Mouse (Mus musculus): ENCODE results near the gene Hmgb1. TPM values are rescaled to one million over a fixed set of nuclear protein-coding genes. Genes with fewer than 3 reads are reported as not detected.

The Hmgb1 gene
- total and polyA plus RNA-seq, 3 experiments, result 23.7 to 103 (median 88.9) TPM

DNA sequence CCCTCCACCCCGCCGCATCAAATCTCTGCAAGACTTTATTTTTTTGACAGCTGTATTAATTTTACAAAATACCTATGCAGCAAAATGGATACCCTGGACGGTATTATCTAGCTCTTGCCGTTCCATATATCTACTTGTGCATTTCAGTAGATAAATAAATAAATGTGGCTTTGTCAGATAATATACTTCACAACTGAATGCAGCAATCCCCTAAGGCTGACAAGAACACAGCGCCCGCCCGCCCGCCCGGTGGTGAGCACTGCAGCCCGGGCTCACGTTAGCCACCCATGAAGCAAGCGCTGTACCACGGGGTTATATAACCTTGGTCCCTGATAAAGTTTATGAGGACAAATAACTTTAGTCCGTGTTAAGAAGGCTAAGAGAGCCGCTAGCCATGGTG lies 76.1 kb downstream of the Hmgb1 start:
- no peak overlapping the region for H3K4me3 ChIP-seq
- intact Hi-C loops (cut with DNase I), result no loop called here
- DNase-seq, result no peak
- WGBS, result 79% methylated on average over 15 of the region's 15 CpGs
- H3K79me2 ChIP-seq (replicated peaks; ENCODE audit: control insufficient read depth, insufficient read depth, low read length), result no peaks in the 10 kb centered on the region
- no peak overlapping the region for H3K9ac ChIP-seq (ENCODE audit: low read depth, low read length)
- no peak for TF ChIP-seq EP300 (IDR thresholded peaks at IDR 0.05; ENCODE audit: insufficient read depth, low read depth, low read length)
- TF ChIP-seq CTCF (IDR thresholded peaks at IDR 0.05), result no peak
- no peak for TF ChIP-seq POLR2A (IDR thresholded peaks at IDR 0.05; ENCODE audit: insufficient read depth, low read depth, low read length)
- H3K4me1 ChIP-seq (ENCODE audit: control insufficient read depth, insufficient read depth, low read length), result no peaks in the 10 kb centered on the region
- H3K27me3 ChIP-seq (ENCODE audit: control insufficient read depth, insufficient read depth, low read length), result no peaks in the 10 kb centered on the region
- H3K36me3 ChIP-seq (ENCODE audit: control insufficient read depth, insufficient read depth, low read length), result no peaks in the 10 kb centered on the region
- no peak overlapping the region for H3K27ac ChIP-seq

DNA sequence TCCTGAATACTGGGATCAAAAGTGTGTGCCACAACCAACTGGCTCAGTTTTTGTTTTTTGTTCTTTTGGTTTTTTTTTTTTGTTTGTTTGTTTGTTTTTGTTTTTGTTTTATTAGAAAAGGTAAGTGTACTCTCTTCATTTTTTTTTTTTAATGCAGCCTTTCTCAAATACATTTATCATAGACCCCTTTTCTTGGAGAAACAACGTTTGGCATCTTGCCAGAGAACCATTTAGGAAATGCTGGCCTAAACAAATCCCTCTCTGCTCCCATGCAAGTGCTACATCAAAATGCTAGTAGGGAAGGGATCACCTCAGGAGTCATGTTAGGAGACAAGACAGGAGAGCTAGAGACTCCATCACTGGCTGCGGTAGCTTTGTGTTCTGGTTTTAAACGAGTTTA lies 76.7 kb downstream of the Hmgb1 start:
- H3K4me1 ChIP-seq (ENCODE audit: control insufficient read depth, insufficient read depth, low read length), result no peaks in the 10 kb centered on the region
- no peak overlapping the region for H3K27ac ChIP-seq
- DNase-seq, result no peak
- no peak overlapping the region for H3K4me3 ChIP-seq
- TF ChIP-seq POLR2A (IDR thresholded peaks at IDR 0.05; ENCODE audit: insufficient read depth, low read depth, low read length) (no peak), EP300 (IDR thresholded peaks at IDR 0.05; ENCODE audit: insufficient read depth, low read depth, low read length) (no peak), CTCF (IDR thresholded peaks at IDR 0.05) (no peak)
- H3K36me3 ChIP-seq (ENCODE audit: control insufficient read depth, insufficient read depth, low read length), result no peaks in the 10 kb centered on the region
- no peaks in the 10 kb centered on the region for H3K27me3 ChIP-seq (ENCODE audit: control insufficient read depth, insufficient read depth, low read length)
- no peaks in the 10 kb centered on the region for H3K79me2 ChIP-seq (replicated peaks; ENCODE audit: control insufficient read depth, insufficient read depth, low read length)
- no peak overlapping the region for H3K9ac ChIP-seq (ENCODE audit: low read depth, low read length)
- WGBS, result 51% methylated on average over 3 of the region's 3 CpGs
- intact Hi-C loops (cut with DNase I), result no loop called here

DNA sequence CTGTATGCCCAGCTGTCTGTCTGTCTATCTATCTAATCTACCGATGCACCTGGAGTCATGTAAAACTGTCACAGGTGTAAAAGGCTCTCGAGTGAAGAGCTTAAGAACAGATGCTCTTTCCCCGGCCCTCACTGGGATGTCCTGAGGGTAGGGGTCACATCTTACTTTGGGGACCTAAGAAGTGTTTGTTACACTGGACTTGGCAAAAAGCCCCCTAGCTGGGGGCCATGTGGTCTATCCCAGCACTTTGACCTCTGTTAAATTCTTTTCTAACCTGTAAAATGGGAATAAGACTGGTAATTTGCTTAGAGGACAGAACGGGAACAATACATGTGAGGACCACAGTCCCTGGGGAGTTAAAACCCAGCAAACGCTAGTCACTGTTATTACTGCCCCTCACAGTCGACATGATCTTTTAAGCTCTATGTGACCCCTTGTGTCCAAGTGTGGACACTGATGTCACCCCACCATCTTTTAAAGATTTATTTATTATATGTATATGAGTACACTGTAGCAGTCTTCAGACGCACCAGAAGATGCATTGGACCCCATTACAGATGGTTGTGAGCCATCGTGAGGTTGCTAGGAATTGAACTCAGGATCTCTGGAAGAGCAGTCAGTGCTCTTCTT lies 80.1 kb downstream of the Hmgb1 start:
- no peaks in the 10 kb centered on the region for H3K27me3 ChIP-seq (ENCODE audit: control insufficient read depth, insufficient read depth, low read length)
- no peaks in the 10 kb centered on the region for H3K36me3 ChIP-seq (ENCODE audit: control insufficient read depth, insufficient read depth, low read length)
- intact Hi-C loops (cut with DNase I), result no loop called here
- 78% methylated on average over 8 of the region's 8 CpGs for WGBS
- no peak for DNase-seq
- no peak overlapping the region for H3K4me3 ChIP-seq
- no peaks in the 10 kb centered on the region for H3K4me1 ChIP-seq (ENCODE audit: control insufficient read depth, insufficient read depth, low read length)
- H3K27ac ChIP-seq, result no peak overlapping the region
- no peak overlapping the region for H3K9ac ChIP-seq (ENCODE audit: low read depth, low read length)
- TF ChIP-seq POLR2A (IDR thresholded peaks at IDR 0.05; ENCODE audit: insufficient read depth, low read depth, low read length), result no peak
- TF ChIP-seq CTCF (IDR thresholded peaks at IDR 0.05), result peak; percentile 28; the same call in 1 of the 2 replicates
- no peak for TF ChIP-seq EP300 (IDR thresholded peaks at IDR 0.05; ENCODE audit: insufficient read depth, low read depth, low read length)
- no peaks in the 10 kb centered on the region for H3K79me2 ChIP-seq (replicated peaks; ENCODE audit: control insufficient read depth, insufficient read depth, low read length)

DNA sequence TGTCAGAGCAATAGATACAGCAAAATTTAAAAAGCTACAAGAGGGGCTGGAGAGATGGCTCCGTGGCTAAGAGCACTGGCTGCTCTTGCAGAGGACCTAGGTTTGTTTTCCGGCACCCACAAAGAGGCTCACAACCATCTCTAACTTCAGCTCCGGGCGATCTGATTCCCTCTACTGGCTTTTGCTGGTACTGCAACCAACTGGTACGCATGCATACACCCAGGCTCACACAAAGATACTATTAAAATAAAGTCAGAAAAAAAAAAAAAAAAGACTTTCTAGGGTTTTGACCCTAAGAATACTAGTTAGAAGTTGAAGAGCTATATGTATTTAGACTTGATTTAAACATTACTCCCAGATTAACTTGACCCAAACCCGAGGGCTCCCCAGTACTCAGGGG lies 82.4 kb downstream of the Hmgb1 start:
- no peaks in the 10 kb centered on the region for H3K27me3 ChIP-seq (ENCODE audit: control insufficient read depth, insufficient read depth, low read length)
- H3K4me1 ChIP-seq (ENCODE audit: control insufficient read depth, insufficient read depth, low read length), result no peaks in the 10 kb centered on the region
- H3K4me3 ChIP-seq, result no peak overlapping the region
- intact Hi-C loops (cut with DNase I), result no loop called here
- H3K9ac ChIP-seq (ENCODE audit: low read depth, low read length), result no peak overlapping the region
- H3K36me3 ChIP-seq (ENCODE audit: control insufficient read depth, insufficient read depth, low read length), result no peaks in the 10 kb centered on the region
- 85% methylated on average over 6 of the region's 6 CpGs for WGBS
- TF ChIP-seq CTCF (IDR thresholded peaks at IDR 0.05) (peak; percentile 30), POLR2A (IDR thresholded peaks at IDR 0.05; ENCODE audit: insufficient read depth, low read depth, low read length) (no peak), EP300 (IDR thresholded peaks at IDR 0.05; ENCODE audit: insufficient read depth, low read depth, low read length) (no peak)
- H3K79me2 ChIP-seq (replicated peaks; ENCODE audit: control insufficient read depth, insufficient read depth, low read length), result no peaks in the 10 kb centered on the region
- H3K27ac ChIP-seq, result no peak overlapping the region
- no peak for DNase-seq

DNA sequence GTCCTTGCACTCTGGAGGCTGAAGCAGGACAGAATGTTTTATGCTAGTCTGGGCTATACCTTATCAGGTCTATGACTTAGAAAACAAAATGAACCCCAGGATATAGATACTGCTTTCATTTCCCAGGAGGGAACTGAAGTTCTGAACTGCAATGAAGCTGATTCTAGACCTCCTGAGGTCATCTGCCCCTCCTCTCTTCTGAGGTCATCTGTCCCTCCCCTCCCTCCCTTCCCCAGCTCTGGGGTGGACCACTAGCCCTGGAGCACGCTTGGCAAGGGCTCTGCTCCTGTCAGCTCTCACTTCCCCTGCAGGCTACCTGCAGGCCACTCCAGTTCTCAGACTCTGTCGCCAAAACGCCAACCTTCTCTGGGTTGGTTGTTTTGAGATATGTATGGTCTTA lies 84.2 kb downstream of the Hmgb1 start:
- H3K4me3 ChIP-seq, result no peak overlapping the region
- no peaks in the 10 kb centered on the region for H3K36me3 ChIP-seq (ENCODE audit: control insufficient read depth, insufficient read depth, low read length)
- H3K27me3 ChIP-seq (ENCODE audit: control insufficient read depth, insufficient read depth, low read length), result no peaks in the 10 kb centered on the region
- DNase-seq, result no peak
- 79% methylated on average over 3 of the region's 3 CpGs for WGBS
- TF ChIP-seq POLR2A (IDR thresholded peaks at IDR 0.05; ENCODE audit: insufficient read depth, low read depth, low read length), result no peak
- no peak for TF ChIP-seq CTCF (IDR thresholded peaks at IDR 0.05)
- no peak for TF ChIP-seq EP300 (IDR thresholded peaks at IDR 0.05; ENCODE audit: insufficient read depth, low read depth, low read length)
- H3K79me2 ChIP-seq (replicated peaks; ENCODE audit: control insufficient read depth, insufficient read depth, low read length), result no peaks in the 10 kb centered on the region
- no peaks in the 10 kb centered on the region for H3K4me1 ChIP-seq (ENCODE audit: control insufficient read depth, insufficient read depth, low read length)
- H3K9ac ChIP-seq (ENCODE audit: low read depth, low read length), result no peak overlapping the region
- H3K27ac ChIP-seq, result no peak overlapping the region
- intact Hi-C loops (cut with DNase I), result no loop called here

DNA sequence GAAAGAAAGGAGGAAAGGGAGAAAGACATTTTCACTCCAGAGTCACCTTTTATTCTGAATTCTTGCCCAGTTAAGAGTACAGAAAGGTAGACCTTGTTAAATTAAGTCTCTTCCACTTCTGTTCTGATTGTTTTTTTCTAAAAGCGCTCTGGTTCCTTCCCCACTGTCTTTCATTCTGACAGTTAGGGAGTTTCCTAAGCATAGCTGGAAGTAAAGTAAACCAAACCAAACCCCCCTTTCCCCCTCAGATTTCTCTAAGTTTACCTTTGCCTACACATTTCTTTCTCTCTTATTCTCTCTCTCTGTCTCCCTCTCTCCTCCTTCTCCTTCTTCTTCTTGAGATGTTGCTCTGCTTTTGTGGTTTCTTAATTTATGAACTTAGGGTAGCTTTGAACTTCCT lies 85.3 kb downstream of the Hmgb1 start:
- intact Hi-C loops (cut with DNase I), result no loop called here

More for the DNA sequence above, 85.3 kb downstream of the Hmgb1 start:
- Histone ChIP-seq H3K4me1 (ENCODE audit: control insufficient read depth, insufficient read depth, low read length) (no peaks in the 10 kb centered on the region), H3K79me2 (replicated peaks; ENCODE audit: control insufficient read depth, insufficient read depth, low read length) (no peaks in the 10 kb centered on the region), H3K36me3 (ENCODE audit: control insufficient read depth, insufficient read depth, low read length) (no peaks in the 10 kb centered on the region), H3K4me3 (no peak overlapping the region), H3K9ac (ENCODE audit: low read depth, low read length) (no peak overlapping the region), H3K27ac (no peak overlapping the region), H3K27me3 (ENCODE audit: control insufficient read depth, insufficient read depth, low read length) (no peaks in the 10 kb centered on the region)
- TF ChIP-seq CTCF (IDR thresholded peaks at IDR 0.05) (no peak), POLR2A (IDR thresholded peaks at IDR 0.05; ENCODE audit: insufficient read depth, low read depth, low read length) (no peak), EP300 (IDR thresholded peaks at IDR 0.05; ENCODE audit: insufficient read depth, low read depth, low read length) (no peak)
- DNase-seq, result no peak
- 83% methylated on average over 1 of the region's 1 CpGs for WGBS
